Mouse (Mus musculus) cerebellum, adult 8-10 months (tissue): ENCODE measurements around the gene Slc41a1.

Source experiments
- DNase-seq: peaks from one replicate; pipeline ENCODE4 v3.0.0; 2022

Gene Slc41a1

DNA sequence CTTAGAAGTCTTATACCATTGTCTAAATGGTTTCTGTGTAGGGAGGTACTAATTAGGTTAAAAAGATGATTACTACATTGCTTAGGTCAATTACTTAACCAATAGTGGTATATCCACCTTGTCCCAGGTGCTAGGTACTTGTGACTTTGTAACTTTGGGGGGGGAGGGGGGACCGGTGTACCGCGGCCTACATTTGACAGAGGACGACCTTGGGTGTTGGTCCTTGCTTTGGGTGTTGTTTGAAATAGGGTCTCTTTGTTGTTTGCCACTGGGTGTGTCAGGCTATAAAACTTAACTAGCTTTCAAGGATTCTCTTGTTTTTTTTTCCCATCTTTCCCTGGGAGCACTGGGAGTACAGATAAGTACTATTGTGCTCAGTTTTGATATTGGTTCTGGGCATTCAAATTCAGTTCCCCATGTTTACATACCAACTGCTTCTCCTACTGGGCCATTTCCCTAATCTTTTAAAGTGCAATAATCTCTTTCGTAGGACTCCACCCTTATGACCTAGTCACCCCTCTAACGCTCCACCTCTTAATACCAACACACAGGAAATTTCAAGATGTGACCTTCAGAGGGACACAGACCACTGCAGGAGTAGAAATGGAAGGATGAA, 62.9 kb downstream of the Slc41a1 start:
- no peak for DNase-seq

DNA sequence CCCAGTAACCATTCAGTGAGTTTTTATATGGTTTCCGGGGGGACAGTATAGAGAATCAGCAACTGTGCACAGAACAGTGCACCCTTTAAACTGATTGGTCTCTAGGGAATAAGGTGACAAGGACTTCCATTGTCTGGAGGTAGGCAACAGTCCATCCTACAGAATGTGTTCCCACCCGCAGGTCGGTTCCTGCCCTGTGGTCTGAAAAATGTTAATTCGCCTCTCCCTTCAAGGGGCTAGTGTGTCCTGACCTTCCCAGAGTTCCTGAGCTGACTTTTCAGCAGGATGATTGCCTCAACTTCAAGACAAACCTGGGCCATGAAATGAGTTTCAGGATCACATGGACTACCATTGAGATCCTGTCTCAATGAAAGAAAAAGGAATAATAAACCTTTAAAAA, 64.1 kb downstream of the Slc41a1 start:
- no peak for DNase-seq
